Mouse (Mus musculus): ENCODE data around the gene Psmc3ip.
A peak's percentile ranks its signal among the peaks of the same experiment; 100 is the strongest.

Psmc3ip gene

GRCm38 (mm10) chr11:101119131-101119760 lies 24.0 kb upstream of the Psmc3ip start:
- peak; percentile 51 for DNase-seq (ENCODE audit: low read depth, low spot score)

GRCm38 (mm10) chr11:101118105-101118504 lies 22.9 kb upstream of the Psmc3ip start:
- no peak for DNase-seq (ENCODE audit: low read depth, low spot score)

GRCm38 (mm10) chr11:101115564-101115963 lies 20.3 kb upstream of the Psmc3ip start:
- no peak for DNase-seq (ENCODE audit: low read depth, low spot score)

- DNase-seq (ENCODE audit: low read depth, low spot score), result no peak
These were observed 16.9 kb upstream of the Psmc3ip start for GRCm38 (mm10) chr11:101112186-101112585.

- no peak for DNase-seq (ENCODE audit: low read depth, low spot score)
These were observed 15.9 kb upstream of the Psmc3ip start for GRCm38 (mm10) chr11:101111178-101111577.

- DNase-seq (ENCODE audit: low read depth, low spot score), result no peak
These were observed 15.5 kb upstream of the Psmc3ip start for GRCm38 (mm10) chr11:101110708-101111107.

- DNase-seq (ENCODE audit: low read depth, low spot score), result no peak
These were observed 14.1 kb upstream of the Psmc3ip start for GRCm38 (mm10) chr11:101109351-101109750.

GRCm38 (mm10) chr11:101103011-101103410 lies 7.8 kb upstream of the Psmc3ip start:
- DNase-seq (ENCODE audit: low read depth, low spot score), result no peak

- DNase-seq (ENCODE audit: low read depth, low spot score), result no peak
These were observed 3.0 kb upstream of the Psmc3ip start for GRCm38 (mm10) chr11:101098231-101098630.

- no peak for DNase-seq (ENCODE audit: low read depth, low spot score)
These were observed 314 bp downstream of the Psmc3ip start for GRCm38 (mm10) chr11:101094930-101095313.

GRCm38 (mm10) chr11:101089931-101090330 lies 5.3 kb downstream of the Psmc3ip start:
- no peak for DNase-seq (ENCODE audit: low read depth, low spot score)

GRCm38 (mm10) chr11:101087682-101088055 lies 7.6 kb downstream of the Psmc3ip start:
- no peak for DNase-seq (ENCODE audit: low read depth, low spot score)

GRCm38 (mm10) chr11:101086756-101087681 lies 8.2 kb downstream of the Psmc3ip start, which contains the start of gene Mlx:
TSS of gene Mlx (plus strand) at chr11:101087277.
- DNase-seq (ENCODE audit: low read depth, low spot score), result peak; percentile 95

GRCm38 (mm10) chr11:101086323-101086674 lies 8.9 kb downstream of the Psmc3ip start:
- DNase-seq (ENCODE audit: low read depth, low spot score), result no peak

- DNase-seq (ENCODE audit: low read depth, low spot score), result no peak
These were observed 9.5 kb downstream of the Psmc3ip start for GRCm38 (mm10) chr11:101085617-101086322.

GRCm38 (mm10) chr11:101084811-101085210 lies 10.4 kb downstream of the Psmc3ip start:
- DNase-seq (ENCODE audit: low read depth, low spot score), result no peak

GRCm38 (mm10) chr11:101084246-101084645 lies 11.0 kb downstream of the Psmc3ip start:
- no peak for DNase-seq (ENCODE audit: low read depth, low spot score)

GRCm38 (mm10) chr11:101083083-101083697 lies 12.0 kb downstream of the Psmc3ip start:
- no peak for DNase-seq (ENCODE audit: low read depth, low spot score)

- DNase-seq (ENCODE audit: low read depth, low spot score), result peak; percentile 95
These were observed 12.8 kb downstream of the Psmc3ip start, which contains the start of gene Coasy for GRCm38 (mm10) chr11:101082208-101083082. TSS of gene Coasy (plus strand) at chr11:101082565.

- DNase-seq (ENCODE audit: low read depth, low spot score), result no peak
These were observed 13.6 kb downstream of the Psmc3ip start for GRCm38 (mm10) chr11:101081659-101082058.

- DNase-seq (ENCODE audit: low read depth, low spot score), result no peak
These were observed 14.8 kb downstream of the Psmc3ip start for GRCm38 (mm10) chr11:101080421-101080820.
